Mouse (Mus musculus) C3H10T1/2 (cell line): ENCODE results near the gene Sort1. TPM values are rescaled to one million over a fixed set of nuclear protein-coding genes. Genes with fewer than 3 reads are reported as not detected.

Experiments used
- polyA plus RNA-seq, 2 experiments: library from polyadenylated mRNA; unstranded; fragments of >200 nt; fragmentation: generic; extraction: Trizol; gene quantifications; one replicate each; pipeline ENCODE4 v1.2.1; 2012; ENCODE audit warnings: missing spikeins in 2 of 2

Sort1 gene
- under 1 TPM; 0.04 to 0.74 TPM for polyA plus RNA-seq

DNA sequence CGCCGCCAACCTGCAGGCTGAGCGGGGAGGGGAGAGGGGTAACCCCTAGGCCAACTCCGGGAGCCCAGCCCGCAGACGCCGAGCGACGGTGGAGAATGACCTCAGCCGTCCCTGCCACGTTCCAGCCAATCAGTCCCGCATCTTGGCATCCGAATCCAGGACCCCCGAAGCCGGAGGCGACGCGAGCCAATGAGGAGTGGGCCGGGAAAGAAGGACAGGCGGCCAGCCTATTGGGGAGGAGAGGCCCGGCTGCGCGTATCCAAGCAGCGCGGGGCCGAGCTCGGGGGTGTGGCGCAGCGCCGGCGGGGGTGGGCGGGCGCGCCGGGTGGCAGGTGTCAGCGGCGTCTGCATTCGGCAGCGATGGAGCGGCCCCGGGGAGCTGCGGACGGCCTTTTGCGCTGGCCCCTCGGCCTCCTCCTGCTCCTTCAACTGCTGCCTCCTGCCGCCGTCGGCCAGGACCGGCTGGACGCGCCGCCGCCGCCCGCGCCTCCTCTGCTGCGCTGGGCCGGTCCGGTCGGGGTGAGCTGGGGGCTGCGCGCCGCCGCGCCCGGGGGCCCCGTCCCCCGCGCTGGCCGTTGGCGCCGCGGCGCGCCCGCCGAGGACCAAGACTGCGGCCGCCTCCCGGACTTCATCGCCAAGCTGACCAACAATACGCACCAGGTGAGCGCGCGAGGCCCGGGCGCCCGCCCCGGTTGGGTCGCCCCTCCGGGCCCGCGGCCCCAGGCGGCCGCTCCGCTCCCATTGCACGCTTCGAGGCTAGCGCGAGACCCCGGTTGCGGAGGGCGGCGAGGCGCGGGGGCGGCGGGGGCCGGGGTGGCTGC is at the start of gene Sort1:
Gene Sort1, plus strand, starts transcription at position 302 of the 821 bp plus-strand sequence.

GRCm38 (mm10) chr3:108256719-108257637 is 26.9 kb upstream of the Sort1 start, which contains the start of gene Psma5:
Gene Psma5 (plus strand): TSS chr3:108256926.

DNA sequence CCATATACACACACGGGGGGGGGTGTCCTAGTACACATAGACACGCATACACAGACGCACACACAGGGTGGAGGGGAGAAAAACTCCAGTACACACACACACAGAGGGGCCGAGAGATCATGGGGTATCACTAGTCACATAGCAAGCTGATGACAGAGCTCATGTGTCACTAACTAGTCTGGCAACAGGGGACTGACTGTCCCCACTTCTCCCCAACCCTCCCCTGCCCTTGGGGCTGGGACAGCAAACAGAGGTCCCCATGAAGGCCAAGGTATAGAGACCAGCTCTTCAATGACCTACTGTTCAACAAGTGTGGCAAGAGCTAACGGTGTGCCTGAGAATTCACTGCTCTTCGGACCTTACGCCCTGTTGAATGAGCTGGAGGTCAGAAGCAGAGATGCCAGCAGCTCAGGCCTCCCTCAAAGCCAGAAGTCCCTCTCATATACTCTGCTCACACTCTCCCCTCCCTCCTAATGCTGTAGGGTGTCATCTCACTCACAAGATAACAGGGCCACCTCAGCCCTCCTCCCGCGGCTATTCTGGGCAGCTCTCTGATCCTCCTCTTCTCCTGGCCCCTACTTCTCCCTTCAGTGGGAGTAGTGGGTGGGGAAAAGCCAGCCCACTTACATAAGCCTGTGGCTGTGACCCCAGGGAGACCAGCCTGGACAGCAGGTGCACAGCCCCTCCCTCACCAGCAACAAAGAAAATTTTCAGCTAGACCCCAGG is 80.6 kb downstream of the Sort1 start, which contains the start of gene Mybphl:
Gene Mybphl, plus strand, starts transcription at position 642 of the 726 bp plus-strand sequence.

DNA sequence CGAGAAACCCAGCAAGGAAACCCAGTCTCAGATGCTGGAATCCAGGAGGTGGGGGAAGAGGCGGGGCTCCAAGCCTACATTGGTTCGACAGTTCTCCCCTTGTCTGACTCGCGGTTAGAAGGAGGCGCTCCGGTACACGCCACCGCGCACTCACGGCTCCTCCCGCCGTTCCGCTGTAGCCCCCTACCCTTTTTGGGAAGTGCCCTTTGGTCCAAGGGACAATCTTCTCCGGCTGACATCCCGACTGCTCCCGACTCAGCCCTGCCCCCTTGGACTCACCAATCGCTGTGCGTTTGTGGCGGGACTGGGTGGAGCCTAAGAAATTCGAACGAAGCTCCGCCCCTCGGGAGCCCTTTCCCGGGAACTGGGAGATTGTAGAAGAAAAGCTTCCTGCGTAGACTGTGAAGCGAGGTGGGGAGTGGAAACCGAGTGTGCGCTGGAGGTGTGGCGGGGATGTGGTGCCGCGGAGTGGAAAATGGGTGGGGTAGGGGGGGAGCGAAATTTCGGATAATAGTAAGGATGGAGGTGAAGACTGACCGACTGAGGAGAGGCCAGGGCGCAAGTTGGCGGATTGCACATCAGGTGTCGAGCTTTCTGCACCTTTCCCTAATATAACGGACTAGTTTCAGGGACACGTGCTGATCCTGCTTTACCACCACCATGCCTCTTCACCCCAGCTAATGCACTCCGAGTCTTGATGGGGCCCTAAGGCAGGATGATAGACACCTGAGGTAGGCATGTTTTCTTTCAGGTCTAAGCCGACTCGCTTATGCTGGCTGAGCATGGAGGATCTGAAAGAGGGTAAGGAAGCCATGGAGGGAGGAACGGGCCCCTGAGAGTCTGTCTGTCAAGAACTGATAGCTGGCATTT is 99.8 kb downstream of the Sort1 start, which contains the start of gene Psrc1:
Gene Psrc1, plus strand, starts transcription at position 355 of the 870 bp plus-strand sequence.

Other genes starting within 250 kb of the Sort1 start
- under 1 TPM; 0.15 to 0.91 TPM for gene Gstm4, start 239.2 kb upstream of the Sort1 start, polyA plus RNA-seq
- gene Ampd2, start 197.4 kb upstream of the Sort1 start, polyA plus RNA-seq, result 10 to 100 TPM; 19.0 to 51.7 TPM
- 1 to 10 TPM in 1 of 2 experiments, under 1 TPM in 1; 0.49 to 2.2 TPM for gene Gnat2, start 191.3 kb upstream of the Sort1 start, polyA plus RNA-seq
- gene Gnai3, start 137.9 kb upstream of the Sort1 start, polyA plus RNA-seq, result 10 to 100 TPM in 1 of 2 experiments, 1 to 10 TPM in 1; 1.1 to 19.6 TPM
- under 1 TPM in 1 of 2 experiments, not detected in 1; 0.15 TPM for gene Gpr61, start 129.2 kb upstream of the Sort1 start, polyA plus RNA-seq
- gene Amigo1, start 97.7 kb upstream of the Sort1 start, polyA plus RNA-seq, result under 1 TPM; 0.33 to 0.92 TPM
- 1 to 10 TPM in 1 of 2 experiments, under 1 TPM in 1; 0.49 to 3.1 TPM for gene Cyb561d1, start 82.9 kb upstream of the Sort1 start, polyA plus RNA-seq
- 1 to 10 TPM; 3.1 to 9.9 TPM for gene Atxn7l2, start 73.1 kb upstream of the Sort1 start, polyA plus RNA-seq
- not detected for gene Sypl2, start 57.4 kb upstream of the Sort1 start, polyA plus RNA-seq
- 100 to 1,000 TPM; 122 to 173 TPM for gene Psma5, start 27.2 kb upstream of the Sort1 start, polyA plus RNA-seq
- gene Mybphl, start 80.8 kb downstream of the Sort1 start, polyA plus RNA-seq, result not detected
- 10 to 100 TPM; 27.3 to 64.8 TPM for gene Psrc1, start 99.8 kb downstream of the Sort1 start, polyA plus RNA-seq
- gene Celsr2, start 131.5 kb downstream of the Sort1 start, polyA plus RNA-seq, result under 1 TPM in 1 of 2 experiments, not detected in 1; 0.06 TPM
- 100 to 1,000 TPM; 106 to 202 TPM for gene Sars, start 161.1 kb downstream of the Sort1 start, polyA plus RNA-seq